Mouse (Mus musculus): ENCODE results near the gene Nr2c2.
A peak's percentile ranks its signal among the peaks of the same experiment; 100 is the strongest.

Nr2c2 gene

GRCm38 (mm10) chr6:92199414-92199813 is 108.2 kb downstream of the Nr2c2 start:
- peaks cover 91% of the 10 kb centered on the region for H3K36me3 ChIP-seq (ENCODE audit: insufficient read depth, low read length)
- H3K27me3 ChIP-seq (ENCODE audit: insufficient read depth, low read length) = no peaks in the 10 kb centered on the region
- peaks cover 31% of the 10 kb centered on the region for H3K9me3 ChIP-seq (ENCODE audit: low read length)
- H3K4me3 ChIP-seq (replicated peaks; ENCODE audit: low read length) = no peak overlapping the region
- TF ChIP-seq CTCF (conservative IDR thresholded peaks at IDR 0.05; ENCODE audit: low read length) = no peak
- no peak for TF ChIP-seq POU5F1 (IDR thresholded peaks at IDR 0.05; ENCODE audit: borderline replicate concordance, low read length)
- no peak for TF ChIP-seq NANOG (IDR thresholded peaks at IDR 0.05; ENCODE audit: borderline replicate concordance, low read length)
- H3K4me1 ChIP-seq (replicated peaks; ENCODE audit: low read depth, low read length) = no peaks in the 10 kb centered on the region

DNA sequence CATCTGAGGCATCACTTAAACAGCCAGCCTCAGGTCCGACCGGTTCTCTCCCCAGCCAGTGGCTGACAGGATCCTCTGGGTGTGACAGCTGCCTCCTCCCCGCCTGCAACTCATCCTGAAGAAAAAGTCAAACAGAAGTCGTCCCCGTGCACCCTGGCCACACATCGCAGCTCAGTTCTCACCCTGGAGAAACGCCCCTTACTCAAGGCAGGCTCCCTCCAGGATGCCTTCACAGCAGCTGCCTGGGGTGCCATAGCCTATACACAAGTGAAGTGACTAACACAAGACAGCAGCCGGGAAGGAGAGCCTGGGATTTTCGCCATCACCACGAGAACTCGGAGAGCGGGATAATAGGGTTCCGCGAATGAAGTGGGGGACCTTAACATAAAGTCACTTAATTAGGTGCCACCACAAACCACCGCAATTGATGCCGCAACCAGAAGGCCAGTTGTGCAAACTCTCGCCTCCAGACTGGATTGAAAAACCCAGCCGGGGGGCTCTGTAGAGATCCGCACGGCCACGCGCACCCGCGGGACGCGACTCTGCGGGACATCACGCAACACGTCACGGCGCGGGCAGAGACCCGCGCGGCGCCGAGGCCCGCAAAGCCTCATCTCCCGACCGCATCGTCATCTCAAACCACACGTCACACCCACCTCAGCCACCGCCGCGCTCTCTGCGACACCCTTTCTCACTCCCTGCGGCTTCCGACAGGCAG is 123.0 kb downstream of the Nr2c2 start:
- TF ChIP-seq CTCF (conservative IDR thresholded peaks at IDR 0.05; ENCODE audit: low read length) = no peak
- no peak for TF ChIP-seq POU5F1 (IDR thresholded peaks at IDR 0.05; ENCODE audit: borderline replicate concordance, low read length)
- no peak for TF ChIP-seq NANOG (IDR thresholded peaks at IDR 0.05; ENCODE audit: borderline replicate concordance, low read length)
- Histone ChIP-seq H3K4me1 (replicated peaks; ENCODE audit: low read depth, low read length) (peaks cover 17% of the 10 kb centered on the region), H3K4me3 (replicated peaks; ENCODE audit: low read length) (peak overlapping the region; percentile 98), H3K9me3 (ENCODE audit: low read length) (peaks cover 5% of the 10 kb centered on the region; the same call in 1 of the 2 replicates), H3K36me3 (ENCODE audit: insufficient read depth, low read length) (peaks cover 27% of the 10 kb centered on the region), H3K27me3 (ENCODE audit: insufficient read depth, low read length) (no peaks in the 10 kb centered on the region)

DNA sequence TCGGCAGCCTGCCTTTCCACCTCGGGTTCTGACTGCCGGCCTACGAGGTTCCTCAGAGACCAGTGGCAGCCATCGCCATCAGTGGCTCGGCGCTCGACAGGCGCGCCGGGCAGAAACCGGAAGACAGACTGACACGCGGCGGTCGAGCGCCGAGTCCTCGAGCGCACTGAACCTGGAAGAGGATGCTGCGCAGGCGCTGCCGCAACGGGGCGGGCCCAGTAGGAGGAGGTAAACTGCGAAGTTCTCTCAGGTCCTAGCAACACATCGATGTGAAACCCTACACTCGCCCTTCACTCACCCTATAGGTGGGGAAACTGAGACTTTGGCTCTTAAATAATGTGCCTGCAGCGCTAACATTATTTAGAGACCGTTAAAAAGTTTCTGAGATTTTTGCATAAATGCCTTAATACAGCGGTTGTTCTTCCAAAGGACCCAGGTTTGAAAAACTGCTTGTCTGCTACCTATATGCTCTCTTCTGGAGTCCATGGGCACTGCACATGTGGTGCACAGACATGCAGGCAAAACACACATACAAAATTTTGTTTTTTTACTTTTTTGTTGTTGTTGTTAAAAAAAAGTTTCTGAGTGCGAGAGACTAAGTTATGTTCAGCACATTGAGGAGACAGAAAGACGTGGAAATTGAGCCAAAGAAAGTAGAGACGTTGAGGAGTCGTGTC is 123.7 kb downstream of the Nr2c2 start, which contains the start of gene Rbsn:
Gene Rbsn, minus strand, starts transcription at position 153 of the 677 bp plus-strand sequence.
- H3K4me3 ChIP-seq (replicated peaks; ENCODE audit: low read length) = peak within 1 kb of the TSS; percentile 98
- no peaks in the 10 kb centered on the region for H3K27me3 ChIP-seq (ENCODE audit: insufficient read depth, low read length)
- peaks cover 21% of the 10 kb centered on the region for H3K4me1 ChIP-seq (replicated peaks; ENCODE audit: low read depth, low read length)
- no peaks in the 10 kb centered on the region for H3K9me3 ChIP-seq (ENCODE audit: low read length)
- peaks cover 20% of the 10 kb centered on the region for H3K36me3 ChIP-seq (ENCODE audit: insufficient read depth, low read length)
- no peak for TF ChIP-seq POU5F1 (IDR thresholded peaks at IDR 0.05; ENCODE audit: borderline replicate concordance, low read length)

DNA sequence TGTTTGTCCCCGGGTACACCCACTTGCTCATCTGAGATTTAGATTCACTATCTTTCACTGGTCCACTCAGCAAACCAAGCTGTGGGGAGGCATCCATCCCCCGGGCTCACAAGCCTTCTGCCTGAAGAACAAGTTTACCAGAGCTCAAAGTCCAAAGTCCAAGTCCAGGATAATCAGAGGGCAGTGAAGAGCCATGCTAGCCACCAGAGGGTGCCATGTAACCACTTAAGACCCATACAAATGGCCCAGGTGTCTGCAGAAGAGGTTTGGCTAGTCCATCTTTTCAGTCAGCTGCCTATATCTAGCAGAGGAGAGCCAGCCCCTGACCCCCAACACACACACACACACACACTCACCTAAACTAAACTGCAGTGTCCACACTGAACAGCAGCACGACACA is 128.3 kb downstream of the Nr2c2 start:
- peaks cover 26% of the 10 kb centered on the region for H3K4me1 ChIP-seq (replicated peaks; ENCODE audit: low read depth, low read length)
- H3K27me3 ChIP-seq (ENCODE audit: insufficient read depth, low read length) = no peaks in the 10 kb centered on the region
- no peak overlapping the region for H3K4me3 ChIP-seq (replicated peaks; ENCODE audit: low read length)
- TF ChIP-seq CTCF (conservative IDR thresholded peaks at IDR 0.05; ENCODE audit: low read length) (peak; percentile 63), NANOG (IDR thresholded peaks at IDR 0.05; ENCODE audit: borderline replicate concordance, low read length) (no peak)
- no peaks in the 10 kb centered on the region for H3K36me3 ChIP-seq (ENCODE audit: insufficient read depth, low read length)
- H3K9me3 ChIP-seq (ENCODE audit: low read length) = no peaks in the 10 kb centered on the region

GRCm38 (mm10) chr6:92221604-92222003 is 130.4 kb downstream of the Nr2c2 start:
- H3K27me3 ChIP-seq (ENCODE audit: insufficient read depth, low read length) = no peaks in the 10 kb centered on the region
- no peak overlapping the region for H3K4me3 ChIP-seq (replicated peaks; ENCODE audit: low read length)
- TF ChIP-seq CTCF (conservative IDR thresholded peaks at IDR 0.05; ENCODE audit: low read length) (no peak), POU5F1 (IDR thresholded peaks at IDR 0.05; ENCODE audit: borderline replicate concordance, low read length) (no peak), NANOG (IDR thresholded peaks at IDR 0.05; ENCODE audit: borderline replicate concordance, low read length) (no peak)
- H3K9me3 ChIP-seq (ENCODE audit: low read length) = no peaks in the 10 kb centered on the region
- peaks cover 20% of the 10 kb centered on the region for H3K4me1 ChIP-seq (replicated peaks; ENCODE audit: low read depth, low read length)
- no peaks in the 10 kb centered on the region for H3K36me3 ChIP-seq (ENCODE audit: insufficient read depth, low read length)

DNA sequence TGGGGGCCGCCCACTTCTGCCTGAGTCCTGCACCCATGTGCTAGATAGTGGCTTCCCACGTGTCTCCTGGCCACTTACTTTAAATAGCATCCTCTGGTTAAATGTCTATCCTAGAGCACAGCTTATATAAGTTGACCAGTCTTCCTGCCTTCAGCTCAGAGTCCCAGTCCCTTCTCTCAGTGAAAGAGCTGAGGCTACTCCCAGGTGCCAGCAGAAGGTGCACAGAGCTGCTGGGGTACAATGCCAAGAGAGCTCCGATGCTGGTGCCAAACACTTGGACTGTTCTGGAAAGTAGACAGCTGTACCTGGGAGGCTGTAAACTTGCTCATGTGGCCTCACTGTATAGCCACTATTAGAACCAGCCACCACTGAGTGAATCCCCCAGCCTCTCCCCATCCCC is 130.8 kb downstream of the Nr2c2 start:
- Histone ChIP-seq H3K4me3 (replicated peaks; ENCODE audit: low read length) (no peak overlapping the region), H3K36me3 (ENCODE audit: insufficient read depth, low read length) (no peaks in the 10 kb centered on the region), H3K9me3 (ENCODE audit: low read length) (no peaks in the 10 kb centered on the region), H3K4me1 (replicated peaks; ENCODE audit: low read depth, low read length) (peaks cover 20% of the 10 kb centered on the region), H3K27me3 (ENCODE audit: insufficient read depth, low read length) (no peaks in the 10 kb centered on the region)
- TF ChIP-seq POU5F1 (IDR thresholded peaks at IDR 0.05; ENCODE audit: borderline replicate concordance, low read length) = no peak
- TF ChIP-seq CTCF (conservative IDR thresholded peaks at IDR 0.05; ENCODE audit: low read length) = no peak
- TF ChIP-seq NANOG (IDR thresholded peaks at IDR 0.05; ENCODE audit: borderline replicate concordance, low read length) = no peak
